Mouse (Mus musculus) B cell, adult 67 days (primary cell): Measurements from ENCODE around the gene Evi5l. TPM values are rescaled to one million over a fixed set of nuclear protein-coding genes. Genes with fewer than 3 reads are reported as not detected.

ENCODE experiments used
- total RNA-seq, 2 experiments: library from RNA; stranded (reverse); gene quantifications; 4 replicates each; pipeline ENCODE4 v1.2.4; 2023

The Evi5l gene
- 10 to 100 TPM; 25.0 to 31.1 TPM for total RNA-seq

DNA sequence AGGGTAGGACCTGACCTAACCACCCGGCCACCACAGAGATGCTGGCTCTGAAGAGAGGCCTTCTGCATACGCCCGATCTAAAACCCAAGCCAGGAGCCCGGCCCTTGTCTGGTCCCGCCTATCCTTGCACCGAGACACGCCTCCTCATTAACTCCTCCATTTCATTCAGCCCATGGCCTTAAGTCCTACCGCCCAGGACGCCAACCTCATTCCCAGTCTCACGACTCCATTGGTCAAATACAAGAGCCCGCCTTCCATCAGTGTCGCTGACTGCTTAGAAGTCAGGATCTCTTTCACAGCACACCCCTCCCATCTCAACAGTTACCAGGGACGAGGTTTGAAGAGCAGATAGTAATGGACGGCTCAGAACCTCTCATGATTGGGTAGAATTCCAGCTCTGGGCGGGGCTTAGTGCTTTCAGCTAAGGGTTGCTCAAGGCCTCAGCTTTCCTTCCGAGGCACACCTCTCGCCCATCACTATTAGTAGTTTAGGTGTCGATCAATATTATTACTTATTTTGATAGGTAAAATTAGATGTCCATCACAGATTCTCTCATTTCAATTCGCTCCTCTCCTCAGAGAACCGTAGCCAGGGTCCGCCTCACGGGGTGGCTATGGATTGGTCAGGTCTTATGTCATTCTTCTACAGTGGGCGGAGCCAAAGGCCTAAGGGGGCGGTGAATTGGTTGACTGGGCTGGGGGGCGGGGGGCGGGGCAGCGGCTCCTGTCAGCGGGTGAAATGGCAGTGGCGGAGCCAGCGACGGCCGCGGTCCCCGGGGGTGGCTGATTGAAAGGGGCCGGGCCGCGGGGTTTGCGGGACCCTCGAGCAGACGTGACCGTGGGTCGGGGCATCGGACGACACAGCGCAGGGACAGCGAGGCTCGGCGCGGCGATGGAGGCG is at the start of gene Evi5l:
Gene Evi5l, plus strand, starts transcription at position 716 of the 900 bp plus-strand sequence.

DNA sequence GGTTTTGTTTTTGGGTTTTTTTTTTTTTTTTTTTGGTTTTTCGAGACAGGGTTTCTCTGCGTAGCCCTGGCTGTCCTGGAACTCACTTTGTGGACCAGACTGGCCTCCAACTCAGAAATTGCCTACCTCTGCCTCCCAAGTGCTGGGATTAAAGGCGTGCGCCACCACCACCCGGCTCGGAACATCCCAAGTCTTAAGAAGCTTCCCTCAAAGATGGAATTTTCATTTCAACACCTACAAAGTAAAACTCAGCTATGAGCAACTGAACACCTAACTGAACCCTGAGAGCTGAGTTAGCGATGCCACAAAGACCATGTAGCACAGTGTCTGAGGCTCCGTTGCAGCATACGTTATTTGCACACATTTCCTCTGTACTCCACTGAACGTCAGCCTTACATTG is 32.6 kb upstream of the Evi5l start, which contains the start of gene Cd209g:
Gene Cd209g, plus strand, starts transcription at position 301 of the 400 bp plus-strand sequence.

DNA sequence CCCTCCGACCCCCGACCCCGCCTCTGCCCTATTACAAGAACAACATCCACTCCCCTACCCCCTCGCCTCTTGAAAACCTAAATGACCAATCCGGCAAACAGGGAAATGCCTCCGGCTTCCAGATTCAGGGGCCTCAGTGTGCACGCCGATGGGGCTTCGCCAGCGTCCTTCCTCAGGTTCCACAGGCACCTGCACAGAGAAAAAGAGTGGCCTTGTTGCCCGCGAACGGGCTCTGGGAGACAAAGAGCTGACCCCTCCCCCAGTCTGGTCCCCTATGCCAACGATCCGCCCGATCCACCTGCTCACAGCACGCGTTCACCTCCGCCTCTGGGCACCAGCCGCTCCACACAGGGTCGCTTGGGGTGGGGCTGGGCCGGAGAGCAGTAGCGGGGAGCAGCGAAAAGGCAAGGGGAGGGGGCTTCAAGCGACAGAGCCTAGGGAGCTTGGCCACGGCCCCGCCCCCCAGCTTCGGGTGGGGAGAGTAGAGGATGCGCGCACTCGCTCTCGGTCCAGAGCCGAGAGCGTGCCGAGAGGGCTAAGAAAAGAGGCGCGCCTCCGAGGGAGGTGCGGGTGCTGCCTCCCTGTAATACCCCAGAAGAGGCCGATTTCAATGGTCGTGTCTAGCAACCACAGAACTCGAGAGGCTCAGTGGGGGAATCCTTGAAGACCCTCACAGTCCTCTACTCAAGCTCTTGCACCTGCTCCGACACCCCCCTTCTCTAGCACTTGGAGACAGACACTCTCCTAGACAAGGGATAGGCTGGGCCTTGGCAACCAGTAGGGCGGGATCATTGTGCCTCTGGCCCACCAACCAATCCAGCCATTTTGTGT is 50.6 kb downstream of the Evi5l start, which contains the start of gene Prr36:
Gene Prr36, minus strand, starts transcription at position 669 of the 831 bp plus-strand sequence.

DNA sequence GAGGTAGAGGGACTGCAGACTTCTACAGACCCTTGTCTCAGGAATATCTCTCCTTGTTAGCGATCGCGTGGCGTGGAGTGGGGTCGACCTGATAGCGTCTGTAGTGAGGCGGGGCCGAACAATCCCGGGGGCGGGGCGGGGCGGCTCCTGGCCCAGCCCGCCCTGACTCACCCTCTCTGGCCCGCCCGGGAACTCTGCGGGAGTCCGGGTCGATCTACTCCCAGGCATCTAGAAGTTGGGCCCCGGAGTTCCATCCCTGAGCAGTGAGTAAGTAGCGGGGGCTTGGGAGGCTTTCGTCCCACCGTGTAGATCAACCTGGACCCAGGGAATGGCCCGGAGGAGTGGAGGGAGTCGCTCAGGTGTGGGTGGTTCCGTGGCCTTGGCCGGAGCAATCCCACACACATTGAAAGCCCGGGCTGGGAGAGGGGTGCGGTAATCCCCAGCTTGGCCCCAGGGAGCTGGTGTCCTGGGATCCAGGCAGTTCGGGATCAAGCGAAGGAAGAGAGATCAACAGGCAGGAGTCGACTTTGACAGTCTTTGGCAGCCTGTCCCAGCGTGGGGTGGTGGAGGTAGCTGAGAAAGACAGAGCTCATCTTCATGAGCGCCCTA is 60.5 kb downstream of the Evi5l start, which contains the start of gene Lrrc8e:
Gene Lrrc8e, plus strand, starts transcription at position 89 of the 609 bp plus-strand sequence.

DNA sequence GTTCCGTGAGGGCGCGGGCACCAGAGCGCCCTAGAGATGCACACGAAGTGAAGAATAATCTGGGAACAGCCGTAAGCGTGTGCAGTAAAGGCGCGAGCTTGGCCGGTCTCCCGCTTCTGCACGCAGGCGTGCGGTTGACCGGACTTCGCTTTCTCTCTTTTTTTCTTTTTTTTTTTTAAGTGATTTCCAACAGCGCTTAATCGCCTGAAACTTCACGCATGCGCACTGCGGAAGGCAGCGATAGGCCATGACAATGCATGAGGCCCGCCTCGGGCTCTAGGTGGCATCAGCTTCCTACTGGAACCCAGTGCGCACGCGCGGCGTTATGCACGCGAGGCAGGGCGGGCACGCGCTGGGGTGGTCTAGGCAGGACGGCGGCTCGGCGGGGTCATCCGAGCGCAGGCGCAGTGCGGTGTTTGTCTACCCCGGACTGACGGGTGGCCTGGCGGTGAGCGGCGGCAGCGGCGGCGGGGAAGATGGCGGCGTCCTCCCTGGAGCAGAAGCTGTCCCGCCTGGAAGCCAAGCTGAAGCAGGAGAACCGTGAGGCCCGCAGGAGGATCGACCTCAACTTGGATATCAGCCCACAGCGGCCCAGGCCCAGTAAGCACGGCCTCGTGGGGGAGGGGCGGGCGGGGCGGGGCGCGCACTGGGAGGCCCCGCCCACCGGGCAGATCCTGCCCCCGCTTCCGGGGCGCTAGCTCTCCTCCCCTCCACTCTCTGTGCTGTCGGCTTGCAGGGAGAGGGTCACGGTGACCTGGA is 72.2 kb downstream of the Evi5l start, which contains the start of the genes Map2k7 and Gm49320:
Gene Map2k7, plus strand, starts transcription at position 307 of the 759 bp plus-strand sequence.
Gene Gm49320, plus strand, starts transcription at position 432 of the 759 bp plus-strand sequence.

DNA sequence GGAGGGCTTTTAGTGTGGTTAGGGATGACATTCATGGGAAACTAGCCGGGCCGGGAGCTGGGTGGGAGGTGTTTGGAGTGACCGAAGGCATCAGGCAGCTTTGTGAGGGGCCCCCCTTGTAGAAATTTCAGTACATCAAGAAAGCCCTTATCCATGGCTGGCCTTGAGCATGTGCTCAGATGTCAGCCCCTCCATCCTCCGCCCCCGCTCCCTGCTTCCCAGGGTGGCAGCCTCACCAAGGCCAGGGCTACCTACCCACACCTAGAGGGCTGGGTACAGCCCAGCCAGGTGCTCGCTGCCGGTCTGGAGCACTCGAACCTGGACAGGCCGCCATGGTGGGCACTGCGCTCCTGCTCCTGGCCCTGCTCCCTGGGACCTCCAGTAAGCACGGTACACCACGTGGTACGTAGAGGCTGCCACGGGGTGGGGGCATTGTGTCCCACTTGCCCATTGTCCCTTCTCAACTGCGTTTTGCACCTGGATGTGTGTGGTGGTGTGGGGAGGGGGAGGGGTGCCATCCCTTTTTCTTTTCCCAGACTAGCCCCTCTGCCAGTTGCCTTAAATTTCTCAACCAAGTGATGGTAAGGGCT is 81.7 kb downstream of the Evi5l start, which contains the start of gene Tgfbr3l:
Gene Tgfbr3l, plus strand, starts transcription at position 264 of the 590 bp plus-strand sequence.

DNA sequence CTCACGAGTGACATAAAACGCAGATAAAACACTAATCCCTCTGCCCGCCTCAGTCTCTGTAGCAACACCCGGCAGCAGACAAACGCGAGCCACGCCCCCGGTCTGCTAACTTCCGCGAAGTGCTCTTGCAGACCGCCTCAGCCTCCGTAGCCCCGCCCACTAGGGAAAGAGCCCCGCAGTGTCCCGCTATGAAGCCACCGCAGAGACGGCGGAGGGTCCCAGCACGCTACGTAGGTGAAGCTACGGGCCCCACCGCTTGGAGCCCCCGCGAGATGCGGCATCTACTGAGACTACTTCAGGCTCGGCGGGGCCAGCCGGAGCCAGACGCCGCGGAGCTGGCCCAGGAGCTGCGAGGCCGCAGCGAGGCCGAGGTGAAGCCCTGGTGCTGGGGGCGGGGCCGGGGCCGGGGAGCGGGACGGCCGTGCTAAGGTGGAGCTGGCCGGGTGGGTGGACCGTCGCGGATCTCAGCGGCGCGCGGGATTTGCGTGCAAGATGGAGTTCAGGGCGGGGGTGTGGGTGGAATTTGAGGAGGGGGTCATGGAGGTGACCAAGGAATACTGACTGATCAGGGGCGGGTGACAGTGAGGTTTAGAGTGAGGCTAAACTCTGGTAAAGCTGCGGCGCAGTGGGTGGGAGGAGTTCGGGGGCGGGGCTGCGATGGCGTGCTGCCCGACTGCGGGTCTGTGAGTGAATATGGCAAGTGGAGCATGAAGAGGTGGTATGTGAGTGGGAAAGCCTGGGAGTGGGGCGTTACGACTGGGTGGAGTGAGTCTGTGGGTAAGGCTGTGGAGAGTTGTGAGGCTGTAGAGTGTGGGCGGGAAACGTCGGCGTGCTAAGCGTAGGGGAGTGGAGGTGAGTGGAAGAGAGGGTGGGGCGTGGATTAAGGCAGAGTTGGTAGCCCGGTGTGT is 86.8 kb downstream of the Evi5l start, which contains the start of gene Snapc2:
Gene Snapc2, plus strand, starts transcription at position 147 of the 908 bp plus-strand sequence.

DNA sequence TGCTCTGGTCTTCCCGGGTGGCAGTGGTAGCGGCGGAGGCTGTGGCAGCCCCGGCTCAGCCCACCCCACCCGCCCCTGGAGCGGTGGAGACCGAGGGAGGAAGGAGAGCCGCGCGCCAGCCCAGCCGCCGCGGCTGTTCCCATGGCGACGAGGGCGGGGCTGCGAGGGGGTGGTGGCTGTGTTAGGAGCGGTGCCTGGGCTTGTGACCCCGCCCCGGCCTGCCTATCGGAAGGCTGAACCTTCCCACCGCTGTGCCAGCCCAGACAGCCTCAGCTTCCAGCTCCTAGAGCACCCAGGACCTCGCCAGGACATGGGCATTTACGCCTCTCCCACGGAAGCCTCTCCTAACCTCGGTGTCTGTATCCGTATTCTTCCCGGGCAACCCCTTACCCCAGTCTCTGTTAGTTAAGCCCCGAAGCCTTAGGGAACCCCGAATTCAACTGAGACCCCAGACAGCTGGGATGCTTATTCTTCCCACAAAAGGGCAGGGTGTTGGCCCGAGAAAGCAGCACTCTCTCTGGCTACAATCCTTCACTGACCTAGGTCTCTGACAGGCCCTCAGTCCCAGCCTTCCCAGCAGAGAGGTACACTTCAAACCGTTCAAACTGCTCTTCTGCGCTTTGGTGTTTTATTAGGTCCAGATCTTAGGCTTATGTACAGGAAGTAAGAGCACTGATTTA is 92.9 kb downstream of the Evi5l start, which contains the start of gene Ctxn1:
Gene Ctxn1, minus strand, starts transcription at position 150 of the 680 bp plus-strand sequence.

Other genes starting within 250 kb of the Evi5l start
- gene Cd209b, start 239.7 kb upstream of the Evi5l start, total RNA-seq: not detected
- gene Cd209c, start 211.8 kb upstream of the Evi5l start, total RNA-seq: not detected
- gene Cd209f, start 60.7 kb upstream of the Evi5l start, total RNA-seq: not detected
- not detected for gene Cd209g, start 32.5 kb upstream of the Evi5l start, total RNA-seq
- gene Prr36, start 50.9 kb downstream of the Evi5l start, total RNA-seq: under 1 TPM in 1 of 2 experiments, not detected in 1; 0.18 TPM
- gene Lrrc8e, start 60.3 kb downstream of the Evi5l start, total RNA-seq: not detected
- gene Map2k7, start 72.2 kb downstream of the Evi5l start, total RNA-seq: 100 to 1,000 TPM; 114 to 133 TPM
- gene Gm49320, start 72.3 kb downstream of the Evi5l start, total RNA-seq: not detected
- 10 to 100 TPM; 18.0 to 30.9 TPM for gene Tgfbr3l, start 81.6 kb downstream of the Evi5l start, total RNA-seq
- gene Snapc2, start 86.5 kb downstream of the Evi5l start, total RNA-seq: 10 to 100 TPM; 15.1 to 15.6 TPM
- gene Ctxn1, start 92.7 kb downstream of the Evi5l start, total RNA-seq: 1 to 10 TPM in 1 of 2 experiments, under 1 TPM in 1; 0.47 to 1.0 TPM
- 10 to 100 TPM; 86.3 to 94.1 TPM for gene Timm44, start 109.3 kb downstream of the Evi5l start, total RNA-seq
- 10 to 100 TPM; 13.5 to 21.4 TPM for gene Ccl25, start 158.6 kb downstream of the Evi5l start, total RNA-seq
- gene Elavl1, start 158.8 kb downstream of the Evi5l start, total RNA-seq: 100 to 1,000 TPM; 105 TPM